Mouse (Mus musculus) liver, postnatal 0 days (tissue): ENCODE data around the gene D13Ertd608e.
"Not testable (repeated sequence)": the region's sequence is repeated elsewhere in the genome, so short reads cannot be mapped to it uniquely, and the experiment has no call there.

Experiments used
- CTCF ChIP-seq: sonication (generic); IDR thresholded peaks from 2 replicates; pipeline ENCODE4 v1.5.1; 2016; ENCODE audit warnings: antibody characterized with exemption, low read depth
- EP300 ChIP-seq: IDR thresholded peaks from 2 replicates; pipeline ENCODE4 v1.6.1; 2016; ENCODE audit warnings: antibody characterized with exemption, low read depth, mild to moderate bottlenecking

- not testable (repeated sequence) for TF ChIP-seq CTCF, EP300
Measured at GRCm38 (mm10) chr13:119864395-119864999, 28.7 kb downstream of the D13Ertd608e start.
